Mouse (Mus musculus) spleen, adult 2 months (tissue): ENCODE measurements around the gene Il1rap. TPM values are rescaled to one million over a fixed set of nuclear protein-coding genes. Genes with fewer than 3 reads are reported as not detected.

Source experiments
- DNase-seq, 2 experiments: peaks; one replicate each; pipeline versions ENCODE4 v3.0.0 to v3.0.0-alpha.2; 2012 to 2021; ENCODE audit warnings: low spot score in 2 of 2, low read depth in 1 of 2
- H3K27ac ChIP-seq: fragments of 200-500 bp; 2 replicates; pipeline ENCODE4 v1.5.1; 2012; ENCODE audit warnings: low read length, inconsistent platforms; ENCODE audit not compliant: insufficient read depth
- H3K27me3 ChIP-seq: fragments of 200-500 bp; 2 replicates; pipeline ENCODE4 v1.6.1; 2012; ENCODE audit warnings: mild to moderate bottlenecking, moderate library complexity, low read length, inconsistent platforms; ENCODE audit not compliant: control insufficient read depth, insufficient read depth
- H3K36me3 ChIP-seq: fragments of 200-500 bp; 2 replicates; pipeline ENCODE4 v1.6.1; 2012; ENCODE audit warnings: mild to moderate bottlenecking, low read length, inconsistent platforms; ENCODE audit not compliant: control insufficient read depth, insufficient read depth
- H3K4me1 ChIP-seq: fragments of 200-500 bp; 2 replicates; pipeline ENCODE4 v1.6.1; 2011; ENCODE audit warnings: inconsistent platforms; ENCODE audit not compliant: control insufficient read depth, insufficient read depth, insufficient read length
- H3K4me3 ChIP-seq: fragments of 200-500 bp; 2 replicates; pipeline ENCODE4 v1.5.1; 2011; ENCODE audit warnings: mild to moderate bottlenecking, inconsistent platforms; ENCODE audit not compliant: insufficient read depth, insufficient read length; ENCODE audit errors: extremely low read depth
- CTCF ChIP-seq: fragments of 200-500 bp; IDR thresholded peaks from 2 replicates; pipeline ENCODE4 v1.5.1; 2011; ENCODE audit warnings: mild to moderate bottlenecking, inconsistent platforms; ENCODE audit not compliant: insufficient read depth, insufficient read length, insufficient replicate concordance; ENCODE audit errors: extremely low read depth
- POLR2A ChIP-seq: fragments of 200-500 bp; IDR thresholded peaks from 2 replicates; pipeline ENCODE4 v1.6.1; 2011; ENCODE audit warnings: low read depth, low read length, inconsistent platforms
- WGBS: fragments of 180-500 bp; shearing (Covaris S2); methylation state at CpG from one replicate; pipeline ENCODE4 v1.1.7; 2018; 5-methylcytosine and 5-hydroxymethylcytosine counted together
- polyA plus RNA-seq: library from polyadenylated mRNA; depleted of rRNA; stranded (reverse); fragments of >200 nt; gene quantifications from 2 replicates; pipeline ENCODE4 v1.2.3, GENCODE M21; 2012; rRNA removed

Gene Il1rap
- 1.2 and 1.4 TPM in 2 replicates for polyA plus RNA-seq

DNA sequence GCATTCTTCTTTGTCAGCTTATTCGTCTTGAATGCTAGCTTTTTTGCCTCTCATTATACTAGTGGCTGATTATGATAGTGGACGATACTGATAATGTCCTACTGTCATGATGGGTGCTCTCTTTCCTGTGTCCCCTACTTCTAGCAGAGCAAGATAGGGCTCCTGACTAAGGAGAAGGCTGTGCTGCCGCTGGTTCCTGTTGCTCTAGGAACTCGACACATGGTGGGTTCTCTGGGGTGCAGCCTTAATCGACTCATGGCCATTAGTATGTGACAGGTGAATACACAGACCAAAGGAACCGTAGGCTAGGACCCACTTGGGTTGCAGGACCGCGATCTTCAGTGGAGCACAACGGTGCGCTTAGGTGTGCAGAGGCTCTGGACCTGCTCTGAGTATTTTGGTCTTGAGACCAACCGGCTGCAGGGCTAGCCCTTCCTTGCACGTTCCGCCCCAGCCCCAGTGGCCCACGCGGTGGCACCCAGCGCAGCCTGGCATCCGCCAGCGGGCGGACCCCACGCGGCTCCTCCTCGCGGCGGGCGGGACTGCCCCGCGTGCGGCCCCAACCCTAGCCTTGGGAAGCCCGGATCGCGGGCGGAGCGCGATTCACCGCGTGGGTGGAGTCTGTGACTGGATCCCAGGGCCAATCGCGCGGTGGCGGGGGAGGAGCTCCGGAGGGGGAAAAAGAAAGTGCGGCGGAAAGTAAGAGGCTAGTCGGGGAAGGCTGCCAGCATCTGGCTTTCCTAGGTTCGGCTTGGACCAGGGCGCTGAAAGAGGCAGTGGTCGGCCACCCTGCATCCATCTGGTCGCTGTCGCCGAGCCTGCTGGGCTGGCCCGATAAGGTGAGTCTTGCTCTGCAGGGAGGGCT, at the start of gene Il1rap:
TSS of gene Il1rap (plus strand) at position 657 of the 865 bp plus-strand sequence.
- TF ChIP-seq POLR2A: peak; percentile 48
- TF ChIP-seq CTCF: no peak
- H3K27me3 ChIP-seq: no peaks in the 10 kb centered on the region
- peaks cover 7% of the 10 kb centered on the region; the same call in 1 of the 2 replicates for H3K4me1 ChIP-seq
- H3K27ac ChIP-seq: no peak within 1 kb of the TSS
- no peaks in the 10 kb centered on the region for H3K36me3 ChIP-seq
- 3% methylated on average over 51 of the region's 51 CpGs for WGBS
- peak within 1 kb of the TSS; percentile 86 for H3K4me3 ChIP-seq
- peak; percentile 64 to 91 for DNase-seq

DNA sequence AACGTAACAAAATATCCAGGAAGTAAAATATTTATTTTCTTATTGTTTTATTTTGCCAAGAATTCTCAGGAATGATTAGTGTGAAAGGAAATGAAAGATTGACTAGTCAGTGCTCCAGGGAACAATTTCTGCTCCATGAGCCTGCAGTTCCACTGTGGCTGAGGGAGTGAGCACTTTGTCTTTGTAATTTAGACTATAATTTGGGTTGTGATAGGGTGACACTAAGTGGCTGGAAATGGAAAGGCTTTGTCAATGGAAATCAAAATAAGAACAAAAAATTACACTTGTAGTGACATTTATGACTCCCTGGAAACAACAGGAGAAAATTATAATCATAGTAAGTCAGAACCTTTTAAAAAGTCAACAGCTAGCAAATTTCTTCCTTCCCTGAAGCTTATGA, 49.2 kb upstream of the Il1rap start:
- no peak overlapping the region for H3K27ac ChIP-seq
- no peak overlapping the region for H3K4me3 ChIP-seq
- no peak for TF ChIP-seq CTCF
- no peak for TF ChIP-seq POLR2A
- no peaks in the 10 kb centered on the region for H3K4me1 ChIP-seq
- DNase-seq: no peak
- WGBS: 91% methylated on average over 1 of the region's 1 CpGs
- no peaks in the 10 kb centered on the region for H3K27me3 ChIP-seq
- no peaks in the 10 kb centered on the region for H3K36me3 ChIP-seq

DNA sequence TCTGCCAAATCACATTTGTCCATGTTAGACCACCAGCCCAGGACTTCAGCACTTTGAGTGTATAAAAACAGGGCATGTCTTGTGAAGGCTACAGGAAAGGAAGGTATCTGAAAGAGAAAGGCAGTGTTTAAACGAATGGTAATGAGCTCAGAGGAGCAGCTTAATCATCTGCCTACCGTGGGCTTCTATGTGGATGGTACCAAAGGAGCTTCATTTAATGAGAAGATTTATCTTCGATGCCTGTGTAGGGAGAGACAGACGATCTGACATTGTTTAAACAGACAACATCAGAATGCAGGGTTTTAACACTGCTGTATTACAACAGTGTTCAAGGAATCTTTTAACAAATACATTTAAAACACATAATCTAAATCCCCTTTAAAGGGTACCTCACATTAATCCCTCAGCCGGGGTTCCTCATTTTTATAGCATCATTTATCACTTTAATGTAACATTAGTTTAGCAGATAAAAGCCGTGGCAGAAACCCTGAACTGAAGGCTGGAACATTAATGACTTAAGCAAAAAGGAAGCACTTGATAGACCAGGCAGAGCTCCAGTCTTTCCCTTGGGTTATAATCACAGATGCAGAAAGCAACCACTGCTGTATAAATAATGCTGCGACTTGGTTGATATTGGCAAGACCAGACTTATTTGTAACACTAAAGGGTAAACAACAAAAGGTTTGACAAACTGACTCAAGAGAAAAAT, 35.2 kb upstream of the Il1rap start:
- no peak overlapping the region for H3K27ac ChIP-seq
- no peaks in the 10 kb centered on the region for H3K4me1 ChIP-seq
- H3K36me3 ChIP-seq: no peaks in the 10 kb centered on the region
- H3K4me3 ChIP-seq: no peak overlapping the region
- 47% methylated on average over 7 of the region's 7 CpGs for WGBS
- H3K27me3 ChIP-seq: no peaks in the 10 kb centered on the region
- no peak for DNase-seq
- no peak for TF ChIP-seq POLR2A
- no peak for TF ChIP-seq CTCF

DNA sequence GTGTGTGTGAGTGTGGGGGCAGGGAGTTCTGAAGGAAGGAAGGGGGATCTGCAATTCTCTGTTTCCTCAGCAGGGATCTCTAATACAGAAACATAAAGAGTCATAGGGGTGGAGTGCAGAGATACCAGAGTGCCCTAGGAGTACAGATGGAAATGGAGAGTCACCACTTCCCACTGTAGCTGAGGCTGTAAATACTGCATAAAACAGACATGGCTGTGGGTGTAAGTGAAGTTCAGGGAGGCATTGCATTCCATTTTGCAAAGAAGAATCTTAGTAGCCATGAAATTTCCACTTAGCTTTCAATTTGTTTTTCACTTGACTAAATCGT, 34.7 kb upstream of the Il1rap start:
- H3K27ac ChIP-seq: no peak overlapping the region
- no peak for TF ChIP-seq POLR2A
- TF ChIP-seq CTCF: no peak
- no peak for DNase-seq
- H3K36me3 ChIP-seq: no peaks in the 10 kb centered on the region
- WGBS: 89% methylated on average over 1 of the region's 1 CpGs
- no peaks in the 10 kb centered on the region for H3K27me3 ChIP-seq
- H3K4me1 ChIP-seq: no peaks in the 10 kb centered on the region
- no peak overlapping the region for H3K4me3 ChIP-seq

DNA sequence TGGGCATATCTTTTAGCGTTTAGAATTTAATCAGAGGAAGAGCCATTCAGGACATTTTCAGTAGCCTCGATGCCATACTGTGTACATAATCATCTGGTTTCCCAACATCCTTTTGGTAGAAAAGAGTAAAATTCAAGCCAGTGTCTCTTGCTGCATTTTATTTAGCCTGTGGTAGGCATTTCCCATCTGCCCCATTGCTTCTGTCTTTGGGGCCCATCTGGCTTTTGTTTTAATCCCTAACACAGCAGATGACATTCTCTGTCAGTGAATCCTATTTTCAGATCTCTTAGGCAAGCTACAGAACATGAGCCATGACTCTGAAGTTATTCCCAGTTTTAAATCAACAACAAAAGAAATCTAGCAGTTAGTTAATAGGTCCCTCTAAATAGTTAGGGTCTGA, 32.3 kb upstream of the Il1rap start:
- no peak for TF ChIP-seq CTCF
- Histone ChIP-seq H3K27ac (no peak overlapping the region), H3K4me1 (no peaks in the 10 kb centered on the region), H3K27me3 (no peaks in the 10 kb centered on the region), H3K4me3 (no peak overlapping the region), H3K36me3 (no peaks in the 10 kb centered on the region)
- no peak for DNase-seq
- 92% methylated on average over 2 of the region's 2 CpGs for WGBS

DNA sequence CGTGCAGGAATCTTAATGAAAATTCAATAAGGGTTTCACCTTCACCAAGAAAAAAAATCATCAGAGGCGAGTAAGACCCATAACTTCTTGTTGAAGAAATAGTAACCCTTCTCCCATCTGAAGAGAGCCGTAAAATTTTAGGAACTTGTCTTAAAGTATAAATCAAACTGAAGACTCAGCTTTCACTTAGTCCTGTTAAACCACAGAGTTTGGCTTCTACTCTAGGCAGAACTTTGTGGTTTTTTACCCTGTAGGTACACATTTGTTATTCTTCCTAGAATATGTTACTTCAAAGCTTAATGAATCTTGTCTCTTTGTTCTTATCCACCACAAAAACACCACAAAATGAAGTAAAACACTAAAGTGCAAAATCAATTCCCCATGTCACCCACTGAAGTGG, 29.3 kb upstream of the Il1rap start:
- Histone ChIP-seq H3K4me1 (no peaks in the 10 kb centered on the region), H3K27me3 (no peaks in the 10 kb centered on the region), H3K27ac (no peak overlapping the region), H3K36me3 (no peaks in the 10 kb centered on the region), H3K4me3 (no peak overlapping the region)
- no peak for DNase-seq
- TF ChIP-seq POLR2A (no peak), CTCF (no peak)
- 24% methylated on average over 3 of the region's 3 CpGs for WGBS

DNA sequence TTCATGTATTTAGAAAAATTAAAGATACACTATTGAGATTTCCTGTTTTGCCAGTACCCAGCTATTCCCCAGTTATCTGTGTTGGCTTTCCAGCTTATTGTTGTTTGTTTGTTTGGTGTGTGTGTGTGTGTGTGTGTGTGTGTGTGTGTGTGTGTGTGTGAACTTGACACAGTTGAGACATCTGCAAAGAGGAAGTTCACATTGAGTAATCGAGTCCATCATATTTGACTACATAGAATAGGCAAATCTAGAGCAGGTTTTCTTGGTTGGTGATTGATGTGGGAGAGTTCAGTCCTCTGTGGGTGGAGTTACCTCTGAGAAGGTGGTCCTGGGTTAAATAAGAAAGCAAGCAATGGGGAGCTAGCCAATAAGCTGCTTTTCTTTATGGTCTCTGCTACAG, 22.7 kb upstream of the Il1rap start:
- Histone ChIP-seq H3K27me3 (no peaks in the 10 kb centered on the region), H3K4me1 (no peaks in the 10 kb centered on the region), H3K4me3 (no peak overlapping the region), H3K27ac (no peak overlapping the region), H3K36me3 (no peaks in the 10 kb centered on the region)
- WGBS: 38% methylated on average over 1 of the region's 1 CpGs
- DNase-seq: no peak
- no peak for TF ChIP-seq POLR2A
